Mouse (Mus musculus) ES-Bruce4 (cell line): ENCODE measurements around the gene Nsun2. TPM values are rescaled to one million over a fixed set of nuclear protein-coding genes. Genes with fewer than 3 reads are reported as not detected.

Experiments used
- H3K27ac ChIP-seq: 2 replicates; pipeline ENCODE4 v1.5.1; 2012; ENCODE audit warnings: low read length, inconsistent platforms; ENCODE audit not compliant: insufficient read depth
- H3K27me3 ChIP-seq: 2 replicates; pipeline ENCODE4 v1.6.1; 2012; ENCODE audit warnings: mild to moderate bottlenecking, low read length, inconsistent platforms; ENCODE audit not compliant: control insufficient read depth, poor library complexity, insufficient read depth, severe bottlenecking
- H3K36me3 ChIP-seq: 2 replicates; pipeline ENCODE4 v1.6.1; 2012; ENCODE audit warnings: inconsistent platforms, mild to moderate bottlenecking, low read length, moderate library complexity; ENCODE audit not compliant: control insufficient read depth, poor library complexity, insufficient read depth, severe bottlenecking
- H3K4me1 ChIP-seq: one replicate; pipeline ENCODE4 v1.8.1; 2011; ENCODE audit warnings: low read length; ENCODE audit not compliant: control insufficient read depth, insufficient read depth
- H3K4me3 ChIP-seq: 2 replicates; pipeline ENCODE4 v1.5.1; 2011; ENCODE audit warnings: low read depth, mild to moderate bottlenecking, low read length
- H3K9ac ChIP-seq: 2 replicates; pipeline ENCODE4 v1.6.1; 2012; ENCODE audit warnings: low read depth, mild to moderate bottlenecking, inconsistent platforms; ENCODE audit not compliant: poor library complexity, severe bottlenecking
- H3K9me3 ChIP-seq: replicated peaks from 2 replicates; pipeline ENCODE4 v1.6.1; 2012; ENCODE audit warnings: mild to moderate bottlenecking, low read length, inconsistent platforms; ENCODE audit not compliant: control insufficient read depth, poor library complexity, insufficient read depth, severe bottlenecking
- CTCF ChIP-seq: IDR thresholded peaks from one replicate; pipeline ENCODE4 v1.8.1; 2011; ENCODE audit warnings: low read depth, low read length
- EP300 ChIP-seq: IDR thresholded peaks from 2 replicates; pipeline ENCODE4 v1.6.1; 2011; ENCODE audit warnings: low read depth, low read length; ENCODE audit not compliant: insufficient read depth
- POLR2A ChIP-seq: IDR thresholded peaks from one replicate; pipeline ENCODE4 v1.8.1; 2011; ENCODE audit warnings: low read length; ENCODE audit not compliant: insufficient read depth
- polyA plus RNA-seq: library from polyadenylated mRNA; stranded (reverse); fragments of >200 nt; gene quantifications from 2 replicates; pipeline ENCODE4 v1.2.4, GENCODE M21; 2011; ENCODE audit warnings: low read depth; ENCODE audit not compliant: missing spikeins, insufficient read depth, insufficient read length

Nsun2 gene
- polyA plus RNA-seq, 1 experiment = 197 TPM

- Histone ChIP-seq H3K9me3 (no peaks in the 10 kb centered on the region), H3K27me3 (no peaks in the 10 kb centered on the region), H3K4me1 (peaks cover 1% of the 10 kb centered on the region), H3K4me3 (no peak overlapping the region), H3K27ac (no peak overlapping the region), H3K36me3 (no peaks in the 10 kb centered on the region), H3K9ac (no peak overlapping the region)
- TF ChIP-seq CTCF (no peak), EP300 (no peak), POLR2A (no peak)
Measured at GRCm38 (mm10) chr13:69542571-69543352, 9.2 kb downstream of the Nsun2 start.

- Histone ChIP-seq H3K4me1 (no peaks in the 10 kb centered on the region), H3K9me3 (no peaks in the 10 kb centered on the region), H3K4me3 (no peak overlapping the region), H3K27ac (no peak overlapping the region), H3K36me3 (no peaks in the 10 kb centered on the region), H3K27me3 (no peaks in the 10 kb centered on the region), H3K9ac (no peak overlapping the region)
- TF ChIP-seq EP300 (no peak), CTCF (no peak), POLR2A (no peak)
Measured at GRCm38 (mm10) chr13:69543595-69543994, 10.0 kb downstream of the Nsun2 start.

GRCm38 (mm10) chr13:69545019-69545418 lies 11.5 kb downstream of the Nsun2 start:
- H3K27ac ChIP-seq = no peak overlapping the region
- no peaks in the 10 kb centered on the region for H3K27me3 ChIP-seq
- TF ChIP-seq POLR2A = no peak
- TF ChIP-seq CTCF = peak; percentile 39
- no peaks in the 10 kb centered on the region for H3K36me3 ChIP-seq
- no peak overlapping the region for H3K9ac ChIP-seq
- H3K9me3 ChIP-seq = no peaks in the 10 kb centered on the region
- no peaks in the 10 kb centered on the region for H3K4me1 ChIP-seq
- no peak overlapping the region for H3K4me3 ChIP-seq

GRCm38 (mm10) chr13:69547488-69548180 lies 14.1 kb downstream of the Nsun2 start:
- no peak overlapping the region for H3K4me3 ChIP-seq
- H3K27ac ChIP-seq = no peak overlapping the region
- H3K9ac ChIP-seq = no peak overlapping the region
- no peaks in the 10 kb centered on the region for H3K9me3 ChIP-seq
- TF ChIP-seq CTCF = no peak
- TF ChIP-seq EP300 = no peak
- no peak for TF ChIP-seq POLR2A
- no peaks in the 10 kb centered on the region for H3K27me3 ChIP-seq
- no peaks in the 10 kb centered on the region for H3K4me1 ChIP-seq
- H3K36me3 ChIP-seq = no peaks in the 10 kb centered on the region

- no peak for TF ChIP-seq POLR2A
- no peak for TF ChIP-seq EP300
- no peak for TF ChIP-seq CTCF
- Histone ChIP-seq H3K9ac (no peak overlapping the region), H3K27ac (no peak overlapping the region), H3K36me3 (no peaks in the 10 kb centered on the region), H3K4me1 (no peaks in the 10 kb centered on the region), H3K4me3 (no peak overlapping the region), H3K27me3 (no peaks in the 10 kb centered on the region), H3K9me3 (no peaks in the 10 kb centered on the region)
Measured at GRCm38 (mm10) chr13:69549980-69550379, 16.4 kb downstream of the Nsun2 start.

GRCm38 (mm10) chr13:69550831-69551230 lies 17.3 kb downstream of the Nsun2 start:
- Histone ChIP-seq H3K36me3 (no peaks in the 10 kb centered on the region), H3K9ac (no peak overlapping the region), H3K9me3 (no peaks in the 10 kb centered on the region), H3K4me3 (no peak overlapping the region), H3K27me3 (no peaks in the 10 kb centered on the region), H3K27ac (no peak overlapping the region), H3K4me1 (no peaks in the 10 kb centered on the region)
- TF ChIP-seq POLR2A (no peak), EP300 (no peak), CTCF (no peak)
